Mouse (Mus musculus): ENCODE measurements around the gene Syde1. TPM values are rescaled to one million over a fixed set of nuclear protein-coding genes. Genes with fewer than 3 reads are reported as not detected.
A peak's percentile ranks its signal among the peaks of the same experiment; 100 is the strongest.

Syde1 gene
- polyA plus RNA-seq, 1 experiment: 23.6 TPM

GRCm38 (mm10) chr10:78578204-78578603, 13.6 kb downstream of the Syde1 start:
- Histone ChIP-seq H3K4me1 (ENCODE audit: control insufficient read depth, insufficient read depth, low read length) (peaks cover 6% of the 10 kb centered on the region; the same call in 1 of the 2 replicates), H3K27ac (ENCODE audit: insufficient read depth, low read depth, low read length) (no peak overlapping the region), H3K4me3 (ENCODE audit: insufficient read depth, low read depth, low read length) (no peak overlapping the region), H3K36me3 (ENCODE audit: control insufficient read depth, insufficient read depth, low read length) (no peaks in the 10 kb centered on the region), H3K27me3 (replicated peaks; ENCODE audit: control insufficient read depth, insufficient read depth, low read length) (no peaks in the 10 kb centered on the region)
- 73% methylated on average over 3 of the region's 3 CpGs for WGBS
- DNase-seq: no peak
- TF ChIP-seq CTCF (conservative IDR thresholded peaks at IDR 0.05; ENCODE audit: insufficient read depth, insufficient read length, low read depth, low read length): no peak
- no peak for TF ChIP-seq POLR2A (IDR thresholded peaks at IDR 0.05; ENCODE audit: low read depth, low read length)

GRCm38 (mm10) chr10:78576435-78577184, 15.2 kb downstream of the Syde1 start:
- no peaks in the 10 kb centered on the region for H3K36me3 ChIP-seq (ENCODE audit: control insufficient read depth, insufficient read depth, low read length)
- no peak overlapping the region for H3K4me3 ChIP-seq (ENCODE audit: insufficient read depth, low read depth, low read length)
- WGBS: 94% methylated on average over 16 of the region's 16 CpGs
- DNase-seq: no peak
- no peak overlapping the region for H3K27ac ChIP-seq (ENCODE audit: insufficient read depth, low read depth, low read length)
- H3K4me1 ChIP-seq (ENCODE audit: control insufficient read depth, insufficient read depth, low read length): peaks cover 6% of the 10 kb centered on the region; the same call in 1 of the 2 replicates
- H3K27me3 ChIP-seq (replicated peaks; ENCODE audit: control insufficient read depth, insufficient read depth, low read length): no peaks in the 10 kb centered on the region
- TF ChIP-seq POLR2A (IDR thresholded peaks at IDR 0.05; ENCODE audit: low read depth, low read length): no peak
- TF ChIP-seq CTCF (conservative IDR thresholded peaks at IDR 0.05; ENCODE audit: insufficient read depth, insufficient read length, low read depth, low read length): no peak

GRCm38 (mm10) chr10:78575690-78576089, 16.1 kb downstream of the Syde1 start:
- Histone ChIP-seq H3K27me3 (replicated peaks; ENCODE audit: control insufficient read depth, insufficient read depth, low read length) (no peaks in the 10 kb centered on the region), H3K36me3 (ENCODE audit: control insufficient read depth, insufficient read depth, low read length) (no peaks in the 10 kb centered on the region), H3K27ac (ENCODE audit: insufficient read depth, low read depth, low read length) (no peak overlapping the region), H3K4me3 (ENCODE audit: insufficient read depth, low read depth, low read length) (peak overlapping the region; percentile 6; the same call in 1 of the 2 replicates), H3K4me1 (ENCODE audit: control insufficient read depth, insufficient read depth, low read length) (peaks cover 6% of the 10 kb centered on the region; the same call in 1 of the 2 replicates)
- WGBS: 6% methylated on average over 2 of the region's 2 CpGs
- peak; percentile 68 for DNase-seq
- TF ChIP-seq POLR2A (IDR thresholded peaks at IDR 0.05; ENCODE audit: low read depth, low read length): no peak

GRCm38 (mm10) chr10:78575105-78575632, 16.6 kb downstream of the Syde1 start:
- Histone ChIP-seq H3K27ac (ENCODE audit: insufficient read depth, low read depth, low read length) (peak overlapping the region; percentile 44), H3K4me3 (ENCODE audit: insufficient read depth, low read depth, low read length) (peak overlapping the region; percentile 82), H3K4me1 (ENCODE audit: control insufficient read depth, insufficient read depth, low read length) (peaks cover 6% of the 10 kb centered on the region; the same call in 1 of the 2 replicates), H3K27me3 (replicated peaks; ENCODE audit: control insufficient read depth, insufficient read depth, low read length) (no peaks in the 10 kb centered on the region), H3K36me3 (ENCODE audit: control insufficient read depth, insufficient read depth, low read length) (no peaks in the 10 kb centered on the region)
- WGBS: 6% methylated on average over 13 of the region's 13 CpGs
- TF ChIP-seq POLR2A (IDR thresholded peaks at IDR 0.05; ENCODE audit: low read depth, low read length) (no peak), CTCF (conservative IDR thresholded peaks at IDR 0.05; ENCODE audit: insufficient read depth, insufficient read length, low read depth, low read length) (no peak)
- no peak for DNase-seq

GRCm38 (mm10) chr10:78574250-78575104, 17.3 kb downstream of the Syde1 start, which contains the start of gene Ilvbl:
TSS of gene Ilvbl (plus strand) at chr10:78574346.
- no peaks in the 10 kb centered on the region for H3K36me3 ChIP-seq (ENCODE audit: control insufficient read depth, insufficient read depth, low read length)
- H3K4me3 ChIP-seq (ENCODE audit: insufficient read depth, low read depth, low read length): peak within 1 kb of the TSS; percentile 82
- peaks cover 6% of the 10 kb centered on the region; the same call in 1 of the 2 replicates for H3K4me1 ChIP-seq (ENCODE audit: control insufficient read depth, insufficient read depth, low read length)
- H3K27me3 ChIP-seq (replicated peaks; ENCODE audit: control insufficient read depth, insufficient read depth, low read length): no peaks in the 10 kb centered on the region
- DNase-seq: peak; percentile 98
- H3K27ac ChIP-seq (ENCODE audit: insufficient read depth, low read depth, low read length): peak within 1 kb of the TSS; percentile 95
- under 1% methylated on average over 51 of the region's 51 CpGs for WGBS
- TF ChIP-seq POLR2A (IDR thresholded peaks at IDR 0.05; ENCODE audit: low read depth, low read length) (peak; percentile 35), CTCF (conservative IDR thresholded peaks at IDR 0.05; ENCODE audit: insufficient read depth, insufficient read length, low read depth, low read length) (no peak)

GRCm38 (mm10) chr10:78573226-78573625, 18.5 kb downstream of the Syde1 start:
- no peaks in the 10 kb centered on the region for H3K36me3 ChIP-seq (ENCODE audit: control insufficient read depth, insufficient read depth, low read length)
- TF ChIP-seq CTCF (conservative IDR thresholded peaks at IDR 0.05; ENCODE audit: insufficient read depth, insufficient read length, low read depth, low read length) (no peak), POLR2A (IDR thresholded peaks at IDR 0.05; ENCODE audit: low read depth, low read length) (no peak)
- peaks cover 6% of the 10 kb centered on the region; the same call in 1 of the 2 replicates for H3K4me1 ChIP-seq (ENCODE audit: control insufficient read depth, insufficient read depth, low read length)
- no peaks in the 10 kb centered on the region for H3K27me3 ChIP-seq (replicated peaks; ENCODE audit: control insufficient read depth, insufficient read depth, low read length)
- H3K4me3 ChIP-seq (ENCODE audit: insufficient read depth, low read depth, low read length): no peak overlapping the region
- no peak overlapping the region for H3K27ac ChIP-seq (ENCODE audit: insufficient read depth, low read depth, low read length)
- DNase-seq: no peak
- 61% methylated on average over 3 of the region's 3 CpGs for WGBS
